Mouse (Mus musculus) erythroblast, adult 5-6 weeks (primary cell): ENCODE measurements around the gene Olfr263. TPM values are rescaled to one million over a fixed set of nuclear protein-coding genes. Genes with fewer than 3 reads are reported as not detected.
"Not testable (repeated sequence)": the region's sequence is repeated elsewhere in the genome, so short reads cannot be mapped to it uniquely, and the experiment has no call there.

Experiments
- ATAC-seq: replicated peaks from 2 replicates; pipeline ENCODE4 v1.8.0; 2016; ENCODE audit warnings: moderate number of reproducible peaks, mild to moderate bottlenecking, moderate TSS enrichment, inconsistent platforms; ENCODE audit not compliant: poor library complexity, low FRiP score, severe bottlenecking
- total RNA-seq, 2 experiments: library from RNA; stranded (forward) in 1 of 2; stranded (reverse) in 1 of 2; fragments of 150-400 nt in 1 of 2; fragments of 200-764, 138-1000 nt in 1 of 2; gene quantifications; 2 replicates each; pipeline versions ENCODE4 v1.2.3 to v1.2.4; 2015 to 2017; ENCODE audit warnings: low replicate concordance in 2 of 2

The Olfr263 gene
- total RNA-seq (2015; ENCODE audit: low replicate concordance) (not detected in 2 replicates), total RNA-seq (2017; ENCODE audit: low replicate concordance) (not detected in 2 replicates)

GRCm38 (mm10) chr13:21129339-21129738 lies at the start of gene Olfr263:
Olfr263 (plus strand) TSS chr13:21129639.
- not testable (repeated sequence) for ATAC-seq

- no peak for ATAC-seq
Observed at GRCm38 (mm10) chr13:21082686-21083085, 46.8 kb upstream of the Olfr263 start.

DNA sequence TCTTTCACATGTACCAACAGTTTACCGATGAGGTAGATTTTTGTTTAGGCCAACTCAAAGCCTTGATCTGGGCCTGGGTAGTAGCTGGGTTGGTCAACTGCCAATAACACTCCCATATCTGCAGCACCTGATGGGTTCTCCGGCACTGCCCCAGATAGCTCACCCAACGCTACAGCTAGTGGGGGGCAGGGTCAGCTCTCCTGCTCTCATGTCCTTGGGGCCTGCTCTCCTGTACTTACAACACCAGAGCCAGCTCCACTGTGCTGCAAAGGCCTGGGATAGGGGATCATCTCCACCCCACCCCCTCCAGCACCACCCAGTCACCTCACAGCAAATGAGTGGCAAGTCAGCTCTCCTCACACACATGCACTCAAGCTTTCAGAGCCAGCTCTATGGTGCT lies 19.7 kb upstream of the Olfr263 start:
- no peak for ATAC-seq

DNA sequence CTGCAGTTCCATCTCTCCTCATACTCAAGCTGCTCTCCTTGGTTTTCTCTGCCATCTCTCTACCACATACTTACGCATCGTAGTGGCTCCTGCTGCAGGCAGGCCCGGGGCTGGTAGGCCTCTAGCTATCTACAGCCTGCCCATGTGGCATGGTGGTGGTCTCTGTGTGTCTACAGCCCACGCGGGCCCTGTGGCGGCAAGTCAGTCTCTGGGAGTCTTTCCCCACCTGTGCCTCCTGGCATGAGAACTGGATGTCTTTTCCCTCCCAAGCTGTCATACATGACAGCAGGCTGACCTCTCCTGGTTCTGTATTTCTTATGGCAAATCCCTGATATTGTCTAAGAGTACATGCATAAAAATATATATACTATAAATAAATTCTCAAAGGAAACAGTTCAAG lies 19.0 kb upstream of the Olfr263 start:
- ATAC-seq: no peak

DNA sequence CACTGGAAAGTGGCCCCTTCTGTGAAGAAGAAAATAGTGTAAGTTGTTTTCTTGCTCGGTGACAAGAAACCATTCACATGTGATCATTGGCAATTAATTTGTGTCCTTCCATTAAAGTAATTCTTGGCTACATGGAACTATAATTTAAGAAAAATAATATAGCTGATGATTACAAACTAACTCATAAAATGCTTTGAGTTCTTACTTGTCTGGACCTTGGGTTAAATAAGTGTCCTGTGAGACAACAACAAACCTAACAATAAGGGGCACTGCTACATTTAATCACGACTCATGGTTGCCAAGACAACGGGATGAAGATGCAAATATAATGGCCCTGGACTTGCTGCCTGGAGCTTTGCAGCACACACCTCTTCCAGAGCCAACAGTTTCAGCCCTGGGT lies 18.3 kb upstream of the Olfr263 start, which contains the start of gene Olfr1369-ps1:
Gene Olfr1369-ps1 (plus strand): TSS at position 301 of the 400 bp plus-strand sequence.
- not testable (repeated sequence) for ATAC-seq

DNA sequence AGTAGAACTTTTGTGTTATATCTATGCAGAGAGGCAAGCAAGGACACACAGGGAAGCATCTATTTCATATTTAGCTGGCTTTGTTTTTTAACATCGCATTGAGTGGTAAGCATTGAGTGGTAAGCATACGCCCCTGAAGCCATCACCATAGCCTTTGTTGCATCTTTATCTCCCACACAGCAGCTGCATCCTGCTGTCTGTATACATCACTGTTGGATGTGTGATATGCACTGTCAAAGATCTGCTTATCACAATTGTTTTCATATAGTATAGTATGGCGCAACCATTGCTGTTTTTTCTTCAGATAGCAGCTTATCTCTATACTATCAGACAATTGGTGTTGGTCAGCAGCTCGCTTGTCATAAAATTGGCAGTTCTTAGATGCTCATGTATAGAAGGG lies 15.3 kb upstream of the Olfr263 start:
- ATAC-seq: no peak

GRCm38 (mm10) chr13:21142421-21142820 lies 13.0 kb downstream of the Olfr263 start:
- no peak for ATAC-seq

- ATAC-seq: no peak
Observed at GRCm38 (mm10) chr13:21145767-21146166, 16.3 kb downstream of the Olfr263 start, which contains the start of gene Olfr1368. Olfr1368 (minus strand) TSS chr13:21145867.

DNA sequence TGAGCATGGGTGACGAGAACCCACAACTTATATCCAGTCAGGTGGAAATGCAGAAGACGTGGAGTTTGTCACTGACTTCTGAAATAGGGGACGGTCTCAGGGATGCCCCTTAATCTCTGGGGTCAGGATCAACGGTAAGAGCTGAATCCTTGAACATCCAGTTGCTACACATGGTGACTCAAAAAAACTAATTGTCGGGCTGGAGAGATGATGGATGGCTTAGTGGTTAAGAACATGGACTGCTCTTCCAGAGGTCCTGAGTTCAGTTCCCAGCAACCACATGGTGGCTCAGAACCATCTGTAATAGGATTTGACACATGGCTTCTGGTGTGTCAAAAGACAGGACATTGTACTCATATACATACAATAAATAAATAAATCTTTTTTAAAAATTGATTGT lies 26.4 kb downstream of the Olfr263 start:
- ATAC-seq: no peak

GRCm38 (mm10) chr13:21158071-21158470 lies 28.6 kb downstream of the Olfr263 start:
- no peak for ATAC-seq

GRCm38 (mm10) chr13:21158785-21159474 lies 29.5 kb downstream of the Olfr263 start:
- ATAC-seq: peak; percentile 46; the same call in 1 of the 2 replicates

GRCm38 (mm10) chr13:21159475-21159819 lies 30.0 kb downstream of the Olfr263 start:
- ATAC-seq: no peak

DNA sequence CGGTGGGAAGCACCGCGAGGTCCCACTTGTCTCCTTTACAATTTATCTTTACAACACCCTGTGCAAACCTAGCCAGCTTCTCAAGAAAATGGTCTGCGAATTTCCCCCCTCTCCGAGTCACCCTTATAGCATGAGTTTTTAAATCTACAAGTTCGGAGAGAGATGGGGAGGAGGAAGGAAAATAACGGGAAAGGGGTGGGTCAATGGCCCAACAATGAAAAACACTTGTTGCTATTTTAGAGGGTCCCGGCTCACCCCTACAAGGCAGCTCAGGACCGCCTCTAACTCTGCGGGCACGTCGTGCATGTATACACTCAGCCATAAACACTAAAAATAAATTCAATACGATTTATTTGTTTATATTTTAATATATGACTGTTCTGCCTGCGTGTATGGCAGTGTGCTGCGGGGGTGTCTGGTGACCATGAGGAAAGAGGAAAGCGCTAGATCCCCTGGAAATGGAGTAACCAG lies 30.6 kb downstream of the Olfr263 start:
- ATAC-seq: no peak

- peak; percentile 83 for ATAC-seq
Observed at GRCm38 (mm10) chr13:21160657-21161590, 31.5 kb downstream of the Olfr263 start.

GRCm38 (mm10) chr13:21161591-21161990 lies 32.2 kb downstream of the Olfr263 start:
- no peak for ATAC-seq

- no peak for ATAC-seq
Observed at GRCm38 (mm10) chr13:21162591-21162990, 33.2 kb downstream of the Olfr263 start.

GRCm38 (mm10) chr13:21166936-21167909 lies 37.8 kb downstream of the Olfr263 start:
- ATAC-seq: peak; percentile 42

DNA sequence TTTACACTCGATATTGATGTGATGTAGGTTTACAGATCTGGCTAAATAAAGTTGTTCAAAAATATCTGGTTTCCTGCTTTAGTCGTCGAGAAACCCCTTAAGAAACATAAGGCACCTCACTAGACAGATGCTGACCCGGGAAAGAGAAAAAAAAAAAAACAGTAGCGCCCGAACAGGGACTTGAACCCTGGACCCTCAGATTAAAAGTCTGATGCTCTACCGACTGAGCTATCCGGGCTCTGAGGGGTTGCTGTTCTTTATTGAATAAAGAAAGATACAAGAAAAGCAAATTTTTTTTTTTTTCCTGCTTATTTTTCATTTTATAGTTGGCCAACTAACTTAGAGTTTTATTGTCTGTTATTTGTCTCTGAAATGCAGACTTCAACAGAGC lies 38.5 kb downstream of the Olfr263 start:
- ATAC-seq: no peak

DNA sequence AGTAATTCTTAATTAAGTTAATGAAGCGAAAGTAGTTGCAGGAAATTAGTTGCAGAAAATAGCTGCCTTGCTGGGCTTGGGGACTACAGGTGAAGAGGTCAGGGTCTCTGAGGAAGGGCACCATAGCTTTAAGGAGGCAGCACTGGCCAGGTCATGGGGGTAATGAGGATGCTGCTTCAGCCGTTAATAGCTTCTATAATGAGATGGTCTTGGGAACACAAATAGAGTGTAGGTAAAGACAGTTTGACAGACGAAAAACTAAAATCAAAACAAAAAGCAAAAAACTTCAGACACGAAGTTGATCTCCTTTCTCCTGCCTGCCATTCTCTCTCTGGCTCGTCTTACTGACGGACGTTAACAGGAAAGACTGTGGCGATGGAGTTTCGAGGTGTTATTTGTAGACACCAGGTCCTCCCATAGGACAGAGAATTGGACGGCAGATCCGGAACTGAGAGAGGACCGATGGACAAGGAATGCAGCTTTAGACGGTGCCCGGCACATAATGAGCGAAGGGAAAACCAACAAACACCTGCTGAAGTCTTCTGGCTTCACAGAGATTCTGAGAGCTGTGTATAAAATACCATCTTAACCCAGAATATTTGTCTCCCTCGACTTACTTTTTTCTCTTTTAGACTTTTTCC lies 39.1 kb downstream of the Olfr263 start:
- ATAC-seq: peak; percentile 51
